Mouse (Mus musculus) thymus, adult 2 months (tissue): ENCODE data around the gene Msh6.

Source experiments
- CTCF ChIP-seq: fragments of 200-500 bp; IDR thresholded peaks from 2 replicates; pipeline ENCODE4 v1.5.1; 2012; ENCODE audit warnings: mild to moderate bottlenecking, control low read depth, low read length, moderate library complexity, borderline replicate concordance; ENCODE audit not compliant: control insufficient read depth, poor library complexity, insufficient read depth; ENCODE audit errors: extremely low read depth
- POLR2A ChIP-seq: fragments of 200-500 bp; IDR thresholded peaks from 2 replicates; pipeline ENCODE4 v1.6.1; 2012; ENCODE audit warnings: mild to moderate bottlenecking, low read length, control low read depth, moderate library complexity; ENCODE audit not compliant: control insufficient read depth, poor library complexity, insufficient read depth; ENCODE audit errors: extremely low read depth

- TF ChIP-seq POLR2A, result no peak
- no peak for TF ChIP-seq CTCF
These were observed 8.5 kb downstream of the Msh6 start for GRCm38 (mm10) chr17:87983313-87983712.
